Mouse (Mus musculus) brain, embryonic 18.5 days (tissue): ENCODE data around the gene Gm826.

Source experiments
- DNase-seq: peaks from one replicate; pipeline ENCODE4 v3.0.0-alpha.2; 2012; ENCODE audit warnings: low read depth, low spot score

The Gm826 gene

GRCm38 (mm10) chr2:160288538-160289151 is 45.3 kb downstream of the Gm826 start:
- DNase-seq = no peak

GRCm38 (mm10) chr2:160275959-160276657 is 57.9 kb downstream of the Gm826 start:
- DNase-seq = no peak

- DNase-seq = no peak
Observed at GRCm38 (mm10) chr2:160267828-160268453, 66.0 kb downstream of the Gm826 start.

- no peak for DNase-seq
Observed at GRCm38 (mm10) chr2:160263861-160264260, 70.1 kb downstream of the Gm826 start.

GRCm38 (mm10) chr2:160261538-160261937 is 72.4 kb downstream of the Gm826 start:
- no peak for DNase-seq
